Mouse (Mus musculus) thymus, postnatal 14 days (tissue): ENCODE measurements around the gene Trio.
A peak's percentile ranks its signal among the peaks of the same experiment; 100 is the strongest.

ENCODE experiments used
- DNase-seq: peaks from one replicate; pipeline ENCODE4 v3.0.0; 2021

The Trio gene

GRCm38 (mm10) chr15:27789325-27789724 is 236.3 kb downstream of the Trio start:
- DNase-seq, result no peak

DNA sequence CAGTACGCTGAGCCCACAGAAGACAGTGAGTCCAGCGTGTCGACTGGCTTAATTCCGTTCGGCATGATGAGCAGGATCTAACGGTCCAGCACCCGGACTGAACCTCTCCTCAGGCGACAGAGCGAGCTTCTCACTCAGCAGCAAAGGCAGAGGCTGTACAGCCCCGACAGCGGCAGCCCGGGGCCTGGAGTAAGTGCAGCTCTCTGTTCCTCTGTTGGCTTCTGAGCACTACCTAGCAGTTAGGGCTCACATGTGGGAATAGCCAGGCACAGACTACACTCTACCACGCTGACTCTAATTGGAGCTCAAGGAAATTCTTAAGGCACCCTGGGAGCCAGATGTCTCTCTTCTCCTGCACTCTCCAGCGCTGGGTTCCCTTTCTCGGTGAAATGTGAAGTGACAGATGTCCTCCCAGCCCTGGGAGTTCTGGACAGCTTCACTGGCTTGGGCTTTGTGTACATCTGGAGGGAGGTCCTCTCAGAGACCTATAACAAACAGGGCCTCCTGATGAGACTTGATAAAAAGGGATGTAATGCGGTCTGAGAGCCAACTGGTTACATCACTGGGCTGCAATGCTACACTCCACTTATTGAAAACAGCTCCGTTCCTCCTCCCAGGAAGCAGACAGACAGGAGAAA is 237.4 kb downstream of the Trio start:
- no peak for DNase-seq

DNA sequence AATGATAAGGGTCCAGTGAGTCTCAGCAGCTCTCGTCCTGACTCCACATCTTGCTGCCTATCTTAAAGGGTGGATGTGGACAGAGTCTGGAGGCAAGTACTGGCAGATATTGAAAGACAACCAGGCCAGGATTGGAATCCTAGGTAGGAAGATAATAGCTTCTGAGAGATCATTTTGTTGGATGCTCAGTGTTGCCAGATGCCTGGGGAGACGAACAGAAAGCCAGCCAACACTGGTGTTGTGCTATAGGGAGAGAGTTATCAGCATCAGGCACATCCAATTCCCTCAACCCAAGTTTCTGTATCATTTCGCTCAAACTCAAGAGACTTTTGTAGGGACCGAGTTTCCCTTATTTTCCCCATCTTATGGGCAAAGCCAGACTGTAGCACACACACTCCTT is 238.5 kb downstream of the Trio start:
- DNase-seq, result no peak

DNA sequence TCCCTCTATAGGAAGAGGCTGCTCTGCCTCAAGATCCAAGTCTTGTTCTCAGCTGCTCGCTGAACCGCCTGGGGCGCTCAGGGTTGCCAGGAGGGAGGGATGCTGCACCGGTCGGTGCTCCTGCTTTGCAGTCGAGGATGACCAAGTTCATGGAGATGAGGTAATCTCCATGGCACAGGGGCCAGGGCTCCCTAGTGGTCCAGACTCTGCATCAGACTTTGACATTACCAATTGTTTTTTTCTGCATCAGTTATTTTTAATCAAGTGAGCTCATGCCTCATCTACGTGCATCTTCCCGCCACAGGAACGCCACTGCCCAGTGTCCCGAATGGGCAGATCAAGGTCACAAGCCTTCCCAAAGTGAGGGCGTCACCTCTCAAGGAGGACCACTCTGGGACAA is 239.2 kb downstream of the Trio start:
- no peak for DNase-seq

DNA sequence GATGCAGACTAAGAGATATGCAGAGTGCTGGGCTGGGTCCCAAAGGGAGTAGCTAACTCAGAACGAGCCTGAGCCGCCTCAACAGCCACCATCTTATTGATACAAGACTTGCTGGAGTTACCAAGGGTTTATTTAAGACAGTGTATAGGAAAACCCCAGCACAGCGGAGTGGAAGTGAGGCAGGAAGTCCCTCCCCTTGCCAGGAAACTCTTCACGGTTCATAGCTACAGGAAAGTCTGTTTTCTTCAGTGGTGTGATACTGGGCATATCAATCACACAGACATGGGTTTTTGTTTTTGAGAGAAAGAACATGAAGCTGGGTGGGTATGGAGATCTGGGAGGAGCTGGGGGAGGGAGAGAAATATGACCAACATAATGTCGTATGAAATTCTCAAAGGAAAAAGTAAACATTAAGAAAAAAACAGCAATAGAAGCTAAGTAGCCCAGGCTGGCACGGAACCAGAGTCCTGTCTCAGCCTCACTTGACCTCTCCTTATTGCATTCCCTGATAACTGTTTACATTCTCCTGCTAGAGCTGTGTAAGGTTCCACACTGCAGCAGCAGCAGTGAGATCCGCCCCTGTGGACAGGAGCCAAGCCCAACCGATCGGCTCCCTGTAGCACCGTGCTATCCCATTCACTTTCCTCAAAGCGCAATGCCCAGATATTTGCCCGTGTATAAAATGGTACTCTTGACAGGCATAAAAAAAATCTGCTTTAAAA is 240.2 kb downstream of the Trio start:
- peak; percentile 50 for DNase-seq

GRCm38 (mm10) chr15:27784126-27784563 is 241.5 kb downstream of the Trio start:
- DNase-seq, result peak; percentile 34

- DNase-seq, result peak; percentile 66
These were observed 242.0 kb downstream of the Trio start for GRCm38 (mm10) chr15:27783541-27784125.

DNA sequence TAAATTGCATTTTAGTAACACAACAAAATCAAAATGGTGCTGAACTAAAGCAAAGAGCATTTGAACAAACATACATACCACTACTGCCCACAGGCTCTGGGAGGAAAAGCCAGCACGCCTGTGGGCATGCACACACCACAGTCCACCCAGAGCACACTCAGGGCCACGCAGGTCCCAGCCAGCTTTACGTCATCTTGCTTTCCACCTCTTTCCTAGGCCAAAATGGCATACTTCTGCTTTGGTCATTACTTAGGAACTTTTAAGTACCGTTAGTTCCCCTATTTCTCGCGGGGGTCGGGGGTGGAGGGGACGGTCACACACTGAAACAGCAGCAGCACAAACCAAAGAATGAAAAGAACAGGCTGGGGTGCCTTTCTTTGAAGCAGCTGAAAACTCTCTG is 242.6 kb downstream of the Trio start:
- DNase-seq, result no peak

- no peak for DNase-seq
These were observed 243.1 kb downstream of the Trio start for GRCm38 (mm10) chr15:27782383-27783036.

GRCm38 (mm10) chr15:27779827-27780226 is 245.8 kb downstream of the Trio start:
- no peak for DNase-seq

- no peak for DNase-seq
These were observed 246.2 kb downstream of the Trio start for GRCm38 (mm10) chr15:27779398-27779797.

GRCm38 (mm10) chr15:27778256-27778655 is 247.4 kb downstream of the Trio start:
- no peak for DNase-seq

GRCm38 (mm10) chr15:27777455-27778190 is 248.0 kb downstream of the Trio start:
- no peak for DNase-seq

DNA sequence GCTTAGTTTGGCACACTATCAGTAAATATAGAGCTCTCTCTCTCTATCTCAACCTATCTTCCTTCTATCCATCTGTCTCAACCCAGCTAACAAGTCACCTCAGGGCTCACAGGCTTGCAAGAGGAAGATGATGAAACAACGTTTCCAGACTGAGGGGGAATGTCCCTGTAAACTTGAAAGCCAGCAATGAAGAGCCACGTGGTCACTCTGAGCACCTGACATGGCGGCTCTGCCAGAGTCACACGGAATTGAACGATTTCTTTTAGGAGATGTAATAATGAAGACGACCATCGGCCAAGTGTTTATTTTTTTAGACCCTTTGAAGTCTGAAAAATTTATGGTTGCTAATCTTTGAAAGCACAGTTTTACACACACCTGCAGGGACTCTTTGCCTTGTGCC is 251.2 kb downstream of the Trio start:
- no peak for DNase-seq

GRCm38 (mm10) chr15:27772125-27772627 is 253.5 kb downstream of the Trio start:
- no peak for DNase-seq

- DNase-seq, result no peak
These were observed 254.1 kb downstream of the Trio start for GRCm38 (mm10) chr15:27771581-27771980.

DNA sequence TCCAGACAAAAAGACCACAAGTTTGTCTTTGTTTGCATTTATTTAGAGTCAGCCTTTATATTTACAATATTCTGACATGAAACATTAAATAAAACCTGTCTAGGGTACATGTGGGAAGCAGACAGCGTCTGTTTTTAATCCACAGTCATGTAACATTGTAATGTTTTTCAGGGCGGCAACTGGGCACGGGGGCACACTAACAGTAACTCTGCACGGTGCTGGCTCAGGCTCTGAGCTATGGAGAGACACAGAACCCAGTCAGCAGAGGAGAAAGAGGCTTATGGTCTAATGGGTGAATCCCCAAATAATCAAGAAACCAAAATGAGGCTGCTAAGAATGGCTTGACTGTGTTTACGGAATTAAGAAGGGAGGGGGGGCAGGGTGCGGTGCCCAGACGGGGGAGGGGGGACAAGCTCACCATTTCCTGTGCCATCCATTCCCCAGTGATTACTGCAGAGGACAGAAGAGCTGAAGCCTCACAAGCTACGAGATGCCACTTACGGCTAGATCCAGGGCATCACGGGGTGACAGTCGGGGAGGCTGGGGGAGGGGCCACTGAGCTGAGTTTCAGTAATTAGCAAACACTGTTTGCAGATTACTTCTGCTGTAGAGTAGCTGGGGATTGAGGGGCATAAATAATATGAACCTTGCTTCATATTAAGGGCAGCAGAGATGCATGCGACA is 255.0 kb downstream of the Trio start:
- DNase-seq, result no peak

- DNase-seq, result no peak
These were observed 264.2 kb downstream of the Trio start for GRCm38 (mm10) chr15:27761416-27761815.

- DNase-seq, result no peak
These were observed 265.0 kb downstream of the Trio start for GRCm38 (mm10) chr15:27760655-27761054.

- no peak for DNase-seq
These were observed 265.8 kb downstream of the Trio start for GRCm38 (mm10) chr15:27759890-27760289.

DNA sequence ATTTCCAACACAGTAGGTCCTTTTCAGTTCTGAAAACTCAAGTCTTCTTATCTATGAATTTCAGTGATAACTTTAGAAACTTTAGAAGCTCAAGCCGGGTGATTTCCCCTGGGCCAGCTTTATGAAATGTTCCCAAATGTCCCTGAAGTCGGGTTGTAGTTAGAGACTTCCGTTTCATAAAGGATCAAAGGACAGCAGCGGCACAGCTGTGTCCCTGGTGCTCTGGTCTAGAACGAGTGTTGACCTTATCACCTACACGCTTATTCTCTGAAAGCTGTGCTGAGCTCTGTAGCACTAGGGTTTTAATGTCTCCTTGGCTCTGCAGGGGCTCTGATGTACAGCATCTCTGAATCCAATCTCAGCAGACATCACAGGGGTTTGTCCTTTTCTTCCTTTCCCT is 267.0 kb downstream of the Trio start:
- no peak for DNase-seq

DNA sequence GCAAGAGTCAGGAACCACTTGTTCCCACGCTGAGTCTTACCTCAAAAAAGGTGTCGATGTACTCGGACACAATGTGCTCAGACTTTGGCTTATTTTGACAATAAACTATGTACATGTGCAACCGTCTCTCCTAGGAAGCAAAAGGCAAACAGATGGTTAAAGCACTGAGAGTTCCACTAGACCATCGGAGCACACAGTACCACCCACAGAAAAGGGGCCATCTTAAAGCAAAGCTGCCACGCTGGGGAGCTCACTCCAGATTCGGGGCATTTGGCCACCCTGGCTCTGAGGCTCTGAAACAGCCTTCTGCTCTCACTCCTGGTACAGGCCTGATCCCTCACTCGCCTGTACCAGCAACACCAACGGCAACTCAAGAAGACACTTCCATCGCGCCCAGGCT is 269.2 kb downstream of the Trio start:
- DNase-seq, result no peak
